Mouse (Mus musculus) spleen, adult 2 months (tissue): ENCODE data around the gene Pax3.

Experiments used
- CTCF ChIP-seq: fragments of 200-500 bp; IDR thresholded peaks from 2 replicates; pipeline ENCODE4 v1.5.1; 2011; ENCODE audit warnings: mild to moderate bottlenecking, inconsistent platforms; ENCODE audit not compliant: insufficient read depth, insufficient read length, insufficient replicate concordance; ENCODE audit errors: extremely low read depth
- POLR2A ChIP-seq: fragments of 200-500 bp; IDR thresholded peaks from 2 replicates; pipeline ENCODE4 v1.6.1; 2011; ENCODE audit warnings: low read depth, low read length, inconsistent platforms

DNA sequence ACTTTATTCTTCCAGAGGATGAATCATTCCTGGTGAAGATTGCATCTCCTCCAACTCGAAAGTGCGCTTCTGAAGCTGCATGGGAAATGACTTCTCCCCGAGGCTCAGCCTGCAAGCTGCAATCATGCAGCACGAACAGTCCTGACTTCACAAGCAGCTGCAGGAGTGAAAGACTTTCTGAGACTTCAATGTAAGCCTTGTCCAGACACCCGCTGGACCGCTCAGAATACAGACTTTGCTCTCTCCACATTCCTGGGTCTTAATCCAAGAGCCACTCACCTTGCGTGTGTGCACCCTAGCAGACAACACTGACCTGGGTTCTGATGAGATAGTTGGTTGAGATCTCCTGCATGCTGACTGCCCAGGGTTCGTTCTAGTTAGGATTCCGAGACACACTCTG is 26.2 kb downstream of the Pax3 start:
- TF ChIP-seq CTCF (no peak), POLR2A (no peak)
